Mouse (Mus musculus) hindbrain, embryonic 10.5 days (tissue): ENCODE measurements at regions not wholly inside any gene's neighbourhood (a gene's known extent, or its start where the extent isn't known, plus 50 kb on each side); places are given as distances from the start of the nearest gene placed in this dataset.

Experiments used
- DNase-seq: peaks from one replicate; pipeline ENCODE4 v3.0.0-alpha.2; 2017; ENCODE audit warnings: low spot score
- H3K27ac ChIP-seq: fragments of 300-500 bp; sonication (generic); 2 replicates; pipeline ENCODE4 v1.5.1; 2016; ENCODE audit warnings: mild to moderate bottlenecking, moderate library complexity
- H3K27me3 ChIP-seq: fragments of 300-500 bp; sonication (generic); 2 replicates; pipeline ENCODE4 v1.6.1; 2016; ENCODE audit warnings: mild to moderate bottlenecking; ENCODE audit not compliant: poor library complexity, insufficient read depth, severe bottlenecking
- H3K36me3 ChIP-seq: fragments of 300-500 bp; sonication (generic); 2 replicates; pipeline ENCODE4 v1.6.1; 2016; ENCODE audit warnings: mild to moderate bottlenecking, moderate library complexity
- H3K4me1 ChIP-seq: fragments of 300-500 bp; sonication (generic); replicated peaks from 2 replicates; pipeline ENCODE4 v1.6.1; 2016; ENCODE audit warnings: mild to moderate bottlenecking
- H3K4me3 ChIP-seq: fragments of 300-500 bp; sonication (generic); 2 replicates; pipeline ENCODE4 v1.5.1; 2016; ENCODE audit warnings: mild to moderate bottlenecking, moderate library complexity
- H3K9me3 ChIP-seq: fragments of 300-500 bp; sonication (generic); 2 replicates; pipeline ENCODE4 v1.6.1; 2016; ENCODE audit warnings: mild to moderate bottlenecking, moderate library complexity
- WGBS: fragments of 180-500 bp; shearing (Covaris S2); methylation state at CpG from one replicate; pipeline ENCODE4 v1.1.7; 2016; 5-methylcytosine and 5-hydroxymethylcytosine counted together

DNA sequence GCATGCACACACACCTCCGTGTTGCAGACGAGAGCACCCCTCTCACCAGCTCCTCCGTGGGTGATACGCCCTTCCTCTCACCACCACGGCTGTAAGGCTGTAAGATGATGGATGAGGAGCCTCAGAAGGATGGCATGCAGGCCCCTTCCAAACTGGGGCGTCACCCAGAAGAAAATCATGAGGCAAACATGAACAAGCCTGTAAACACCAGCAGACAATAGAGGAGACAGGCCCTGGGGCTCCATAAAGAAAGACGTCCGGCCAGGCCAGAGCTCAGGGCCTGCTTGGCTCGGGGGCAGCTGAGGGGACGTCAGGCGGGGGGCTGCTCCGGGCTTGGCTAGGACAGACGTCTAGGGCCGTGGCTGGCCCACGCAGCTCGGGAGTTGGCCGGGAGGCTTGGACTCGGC lies 50.6 kb upstream of the Eln start:
- peaks cover 8% of the 10 kb centered on the region; the same call in 1 of the 2 replicates for H3K4me1 ChIP-seq
- 67% methylated on average over 18 of the region's 18 CpGs for WGBS
- no peaks in the 10 kb centered on the region for H3K9me3 ChIP-seq
- H3K27ac ChIP-seq, result peak overlapping the region; percentile 45; the same call in 1 of the 2 replicates
- H3K4me3 ChIP-seq, result no peak overlapping the region
- no peaks in the 10 kb centered on the region for H3K27me3 ChIP-seq
- no peak for DNase-seq
- no peaks in the 10 kb centered on the region for H3K36me3 ChIP-seq
